Mouse (Mus musculus) left cerebral cortex, adult 2 months (tissue): ENCODE measurements around the gene Mef2d. TPM values are rescaled to one million over a fixed set of nuclear protein-coding genes. Genes with fewer than 3 reads are reported as not detected.

Source experiments
- DNase-seq, 2 experiments: peaks; one replicate each; pipeline ENCODE4 v3.0.0; 2021 to 2022; ENCODE audit warnings: low spot score in 2 of 2, mixed read lengths in 1 of 2; ENCODE audit errors: extremely low spot score in 1 of 2
- H3K27ac ChIP-seq: fragments of 200-600 bp; 2 replicates; pipeline ENCODE4 v1.8.1; 2022
- H3K4me3 ChIP-seq: fragments of 200-600 bp; 2 replicates; pipeline ENCODE4 v1.8.1; 2022
- CTCF ChIP-seq: fragments of 200-600 bp; IDR thresholded peaks from 2 replicates; pipeline ENCODE4 v1.8.1; 2022; ENCODE audit warnings: antibody characterized with exemption, mild to moderate bottlenecking, moderate library complexity
- intact Hi-C: fragments of 180-260 bp; cut with DNase I; formaldehyde crosslinking; loops from one replicate; pipeline ENCODE4 v1.15.1; 2025
- total RNA-seq, 2 experiments: library from RNA; stranded (reverse); gene quantifications; 2 replicates each; pipeline ENCODE4 v1.2.3; 2021

The Mef2d gene
- total RNA-seq, 2 experiments from 2014 or later: 223 to 225 TPM

GRCm38 (mm10) chr3:88156817-88157216 is 14.6 kb downstream of the Mef2d start:
- DNase-seq: no peak
- H3K27ac ChIP-seq: no peak overlapping the region; the same call in 1 of the 2 replicates
- no peak for TF ChIP-seq CTCF
- no peak overlapping the region for H3K4me3 ChIP-seq
- intact Hi-C loops: loop anchor here (5.0 kb wide), 1 partner anchor 70 kb away; no protein-coding TSS in a partner anchor

- H3K4me3 ChIP-seq: no peak overlapping the region
- intact Hi-C loops: loop anchor here (5.0 kb wide), 1 partner anchor 71 kb away; no protein-coding TSS in a partner anchor
- DNase-seq: no peak
- no peak overlapping the region for H3K27ac ChIP-seq
- TF ChIP-seq CTCF: peak; percentile 62
These were observed 15.8 kb downstream of the Mef2d start for GRCm38 (mm10) chr3:88157771-88158597.

GRCm38 (mm10) chr3:88158991-88159390 is 16.8 kb downstream of the Mef2d start:
- DNase-seq: no peak
- Histone ChIP-seq H3K4me3 (no peak overlapping the region), H3K27ac (no peak overlapping the region)
- intact Hi-C loops: loop anchor here (5.0 kb wide), 1 partner anchor 72 kb away; no protein-coding TSS in a partner anchor
- no peak for TF ChIP-seq CTCF

GRCm38 (mm10) chr3:88160856-88161255 is 18.7 kb downstream of the Mef2d start:
- Histone ChIP-seq H3K4me3 (no peak overlapping the region), H3K27ac (no peak overlapping the region)
- no peak for DNase-seq
- intact Hi-C loops: no loop called here
- no peak for TF ChIP-seq CTCF

- peak overlapping the region; percentile 60 for H3K27ac ChIP-seq
- TF ChIP-seq CTCF: no peak
- DNase-seq: peak; percentile 52 to 69
- no peak overlapping the region for H3K4me3 ChIP-seq
- intact Hi-C loops: no loop called here
These were observed 20.1 kb downstream of the Mef2d start for GRCm38 (mm10) chr3:88162259-88162658.

GRCm38 (mm10) chr3:88162811-88163210 is 20.6 kb downstream of the Mef2d start:
- peak overlapping the region; percentile 60 for H3K27ac ChIP-seq
- intact Hi-C loops: no loop called here
- no peak for DNase-seq
- TF ChIP-seq CTCF: no peak
- no peak overlapping the region for H3K4me3 ChIP-seq

GRCm38 (mm10) chr3:88163847-88164246 is 21.7 kb downstream of the Mef2d start:
- no peak for TF ChIP-seq CTCF
- no peak for DNase-seq
- H3K27ac ChIP-seq: no peak overlapping the region; the same call in 1 of the 2 replicates
- intact Hi-C loops: no loop called here
- no peak overlapping the region for H3K4me3 ChIP-seq

GRCm38 (mm10) chr3:88164263-88164662 is 22.1 kb downstream of the Mef2d start:
- 0 out of 2 replicates have a peak overlapping the region, but pooled peaks have one; percentile 24 for H3K27ac ChIP-seq
- H3K4me3 ChIP-seq: no peak overlapping the region
- DNase-seq: no peak
- TF ChIP-seq CTCF: no peak
- intact Hi-C loops: no loop called here

- Histone ChIP-seq H3K4me3 (no peak overlapping the region), H3K27ac (peak overlapping the region; percentile 19; the same call in 1 of the 2 replicates)
- no peak for DNase-seq
- intact Hi-C loops: no loop called here
- TF ChIP-seq CTCF: no peak
These were observed 23.9 kb downstream of the Mef2d start for GRCm38 (mm10) chr3:88166056-88166455.

GRCm38 (mm10) chr3:88170361-88170760 is 28.2 kb downstream of the Mef2d start:
- no peak for TF ChIP-seq CTCF
- no peak for DNase-seq
- H3K27ac ChIP-seq: peak overlapping the region; percentile 24; the same call in 1 of the 2 replicates
- intact Hi-C loops: no loop called here
- no peak overlapping the region for H3K4me3 ChIP-seq

GRCm38 (mm10) chr3:88172440-88172839 is 30.3 kb downstream of the Mef2d start:
- intact Hi-C loops: loop anchor here (2.0 kb wide), 1 partner anchor 30 kb away; the partner anchor contains the start of gene Mef2d
- no peak for TF ChIP-seq CTCF
- Histone ChIP-seq H3K27ac (no peak overlapping the region), H3K4me3 (no peak overlapping the region)
- no peak for DNase-seq

GRCm38 (mm10) chr3:88173375-88173774 is 31.2 kb downstream of the Mef2d start:
- no peak overlapping the region for H3K4me3 ChIP-seq
- H3K27ac ChIP-seq: no peak overlapping the region
- intact Hi-C loops: loop anchor here (1.0 to 2.0 kb wide), 2 partner anchors 31 to 85 kb away; partner anchors contain the start of gene Mef2d
- DNase-seq: peak; percentile 45 to 57
- TF ChIP-seq CTCF: peak; percentile 77
